Mouse (Mus musculus): ENCODE results near the gene Ssr1.

Gene Ssr1

GRCm38 (mm10) chr13:37980346-37980745 is 13.7 kb downstream of the Ssr1 start:
- no peak for DNase-seq (ENCODE audit: low read depth, low spot score)

GRCm38 (mm10) chr13:37979506-37979905 is 14.5 kb downstream of the Ssr1 start:
- DNase-seq (ENCODE audit: low read depth, low spot score), result no peak

GRCm38 (mm10) chr13:37974731-37975130 is 19.3 kb downstream of the Ssr1 start:
- no peak for DNase-seq (ENCODE audit: low read depth, low spot score)

GRCm38 (mm10) chr13:37974036-37974435 is 20.0 kb downstream of the Ssr1 start:
- no peak for DNase-seq (ENCODE audit: low read depth, low spot score)

GRCm38 (mm10) chr13:37970887-37971530 is 23.0 kb downstream of the Ssr1 start:
- no peak for DNase-seq (ENCODE audit: low read depth, low spot score)

- DNase-seq (ENCODE audit: low read depth, low spot score), result no peak
Measured at GRCm38 (mm10) chr13:37969988-37970387, 24.0 kb downstream of the Ssr1 start.

GRCm38 (mm10) chr13:37969337-37969736 is 24.7 kb downstream of the Ssr1 start:
- DNase-seq (ENCODE audit: low read depth, low spot score), result no peak

- no peak for DNase-seq (ENCODE audit: low read depth, low spot score)
Measured at GRCm38 (mm10) chr13:37967565-37967964, 26.5 kb downstream of the Ssr1 start.

GRCm38 (mm10) chr13:37967052-37967437 is 27.0 kb downstream of the Ssr1 start:
- DNase-seq (ENCODE audit: low read depth, low spot score), result no peak

GRCm38 (mm10) chr13:37966256-37967051 is 27.6 kb downstream of the Ssr1 start:
- DNase-seq (ENCODE audit: low read depth, low spot score), result no peak

- DNase-seq (ENCODE audit: low read depth, low spot score), result peak; percentile 54
Measured at GRCm38 (mm10) chr13:37965126-37965914, 28.7 kb downstream of the Ssr1 start.

GRCm38 (mm10) chr13:37964128-37965087 is 29.6 kb downstream of the Ssr1 start:
- DNase-seq (ENCODE audit: low read depth, low spot score), result no peak

- peak; percentile 54 for DNase-seq (ENCODE audit: low read depth, low spot score)
Measured at GRCm38 (mm10) chr13:37963354-37964007, 30.5 kb downstream of the Ssr1 start.

- DNase-seq (ENCODE audit: low read depth, low spot score), result no peak
Measured at GRCm38 (mm10) chr13:37962541-37962940, 31.5 kb downstream of the Ssr1 start.

- no peak for DNase-seq (ENCODE audit: low read depth, low spot score)
Measured at GRCm38 (mm10) chr13:37959936-37960335, 34.1 kb downstream of the Ssr1 start.

- DNase-seq (ENCODE audit: low read depth, low spot score), result no peak
Measured at GRCm38 (mm10) chr13:37959239-37959907, 34.6 kb downstream of the Ssr1 start.

- no peak for DNase-seq (ENCODE audit: low read depth, low spot score)
Measured at GRCm38 (mm10) chr13:37958498-37959238, 35.3 kb downstream of the Ssr1 start.

- no peak for DNase-seq (ENCODE audit: low read depth, low spot score)
Measured at GRCm38 (mm10) chr13:37954318-37954717, 39.7 kb downstream of the Ssr1 start.

- DNase-seq (ENCODE audit: low read depth, low spot score), result no peak
Measured at GRCm38 (mm10) chr13:37952981-37953380, 41.0 kb downstream of the Ssr1 start.
